Mouse (Mus musculus): Measurements from ENCODE around the gene 1700030K09Rik.

GRCm38 (mm10) chr8:72495411-72496111 is 51.9 kb downstream of the 1700030K09Rik start:
- no peak for TF ChIP-seq POLR2A (IDR thresholded peaks at IDR 0.05; ENCODE audit: low read depth, low read length)
- TF ChIP-seq CTCF (conservative IDR thresholded peaks at IDR 0.05; ENCODE audit: insufficient read depth, insufficient read length, low read depth, low read length), result no peak
